Mouse (Mus musculus): ENCODE data around the gene B3gnt9. TPM values are rescaled to one million over a fixed set of nuclear protein-coding genes. Genes with fewer than 3 reads are reported as not detected.
A peak's percentile ranks its signal among the peaks of the same experiment; 100 is the strongest.
"Not testable (repeated sequence)": the region's sequence is repeated elsewhere in the genome, so short reads cannot be mapped to it uniquely, and the experiment has no call there.

The B3gnt9 gene
- total RNA-seq (2017) = 0.50 TPM in 1 of 2 replicates, not detected in the other

GRCm38 (mm10) chr8:105254966-105255350 is at the start of gene B3gnt9:
TSS of gene B3gnt9 (minus strand) at chr8:105255153.
- peak; percentile 18 to 29; a peak in 1 of 4 replicates for ATAC-seq (replicated peaks in 1 of 2; ENCODE audit: insufficient read depth in 1 of 2, low FRiP score in 2 of 2, low TSS enrichment in 1 of 2, low read depth in 1 of 2, poor library complexity in 2 of 2, severe bottlenecking in 2 of 2)

- no peak for ATAC-seq (replicated peaks in 1 of 2; ENCODE audit: insufficient read depth in 1 of 2, low FRiP score in 2 of 2, low TSS enrichment in 1 of 2, low read depth in 1 of 2, poor library complexity in 2 of 2, severe bottlenecking in 2 of 2)
Observed at GRCm38 (mm10) chr8:105303874-105304273, 48.9 kb upstream of the B3gnt9 start.

- ATAC-seq (replicated peaks in 1 of 2; ENCODE audit: insufficient read depth in 1 of 2, low FRiP score in 2 of 2, low TSS enrichment in 1 of 2, low read depth in 1 of 2, poor library complexity in 2 of 2, severe bottlenecking in 2 of 2) = no peak
Observed at GRCm38 (mm10) chr8:105303396-105303795, 48.4 kb upstream of the B3gnt9 start.

- no peak for ATAC-seq (replicated peaks in 1 of 2; ENCODE audit: insufficient read depth in 1 of 2, low FRiP score in 2 of 2, low TSS enrichment in 1 of 2, low read depth in 1 of 2, poor library complexity in 2 of 2, severe bottlenecking in 2 of 2)
Observed at GRCm38 (mm10) chr8:105299962-105300361, 45.0 kb upstream of the B3gnt9 start.

- ATAC-seq (replicated peaks in 1 of 2; ENCODE audit: insufficient read depth in 1 of 2, low FRiP score in 2 of 2, low TSS enrichment in 1 of 2, low read depth in 1 of 2, poor library complexity in 2 of 2, severe bottlenecking in 2 of 2) = no peak
Observed at GRCm38 (mm10) chr8:105298351-105299252, 43.6 kb upstream of the B3gnt9 start.

- ATAC-seq (replicated peaks in 1 of 2; ENCODE audit: insufficient read depth in 1 of 2, low FRiP score in 2 of 2, low TSS enrichment in 1 of 2, low read depth in 1 of 2, poor library complexity in 2 of 2, severe bottlenecking in 2 of 2) = peak; percentile 83 to 92
Observed at GRCm38 (mm10) chr8:105297511-105298192, 42.7 kb upstream of the B3gnt9 start, which contains the start of gene E2f4. TSS of gene E2f4 (plus strand) at chr8:105297663.

- peak in 1 of 2 experiments; percentile 24; a peak in 1 of 4 replicates for ATAC-seq (replicated peaks in 1 of 2; ENCODE audit: insufficient read depth in 1 of 2, low FRiP score in 2 of 2, low TSS enrichment in 1 of 2, low read depth in 1 of 2, poor library complexity in 2 of 2, severe bottlenecking in 2 of 2)
Observed at GRCm38 (mm10) chr8:105295895-105296573, 41.1 kb upstream of the B3gnt9 start, which contains the start of gene Exoc3l. TSS of gene Exoc3l (minus strand) at chr8:105296101.

GRCm38 (mm10) chr8:105295256-105295655 is 40.3 kb upstream of the B3gnt9 start:
- no peak for ATAC-seq (replicated peaks in 1 of 2; ENCODE audit: insufficient read depth in 1 of 2, low FRiP score in 2 of 2, low TSS enrichment in 1 of 2, low read depth in 1 of 2, poor library complexity in 2 of 2, severe bottlenecking in 2 of 2)

- no peak for ATAC-seq (replicated peaks in 1 of 2; ENCODE audit: insufficient read depth in 1 of 2, low FRiP score in 2 of 2, low TSS enrichment in 1 of 2, low read depth in 1 of 2, poor library complexity in 2 of 2, severe bottlenecking in 2 of 2)
Observed at GRCm38 (mm10) chr8:105294776-105295175, 39.8 kb upstream of the B3gnt9 start.

- no peak for ATAC-seq (replicated peaks in 1 of 2; ENCODE audit: insufficient read depth in 1 of 2, low FRiP score in 2 of 2, low TSS enrichment in 1 of 2, low read depth in 1 of 2, poor library complexity in 2 of 2, severe bottlenecking in 2 of 2)
Observed at GRCm38 (mm10) chr8:105293405-105293804, 38.5 kb upstream of the B3gnt9 start.

- ATAC-seq (replicated peaks in 1 of 2; ENCODE audit: insufficient read depth in 1 of 2, low FRiP score in 2 of 2, low TSS enrichment in 1 of 2, low read depth in 1 of 2, poor library complexity in 2 of 2, severe bottlenecking in 2 of 2) = no peak
Observed at GRCm38 (mm10) chr8:105292471-105292870, 37.5 kb upstream of the B3gnt9 start.

GRCm38 (mm10) chr8:105291802-105292201 is 36.8 kb upstream of the B3gnt9 start:
- ATAC-seq (replicated peaks in 1 of 2; ENCODE audit: insufficient read depth in 1 of 2, low FRiP score in 2 of 2, low TSS enrichment in 1 of 2, low read depth in 1 of 2, poor library complexity in 2 of 2, severe bottlenecking in 2 of 2) = not testable (repeated sequence)

GRCm38 (mm10) chr8:105291364-105291763 is 36.4 kb upstream of the B3gnt9 start:
- ATAC-seq (replicated peaks in 1 of 2; ENCODE audit: insufficient read depth in 1 of 2, low FRiP score in 2 of 2, low TSS enrichment in 1 of 2, low read depth in 1 of 2, poor library complexity in 2 of 2, severe bottlenecking in 2 of 2) = not testable (repeated sequence)

GRCm38 (mm10) chr8:105290554-105291314 is 35.8 kb upstream of the B3gnt9 start:
- ATAC-seq (replicated peaks in 1 of 2; ENCODE audit: insufficient read depth in 1 of 2, low FRiP score in 2 of 2, low TSS enrichment in 1 of 2, low read depth in 1 of 2, poor library complexity in 2 of 2, severe bottlenecking in 2 of 2) = peak; percentile 35 to 49; a peak in 3 of 4 replicates

- no peak for ATAC-seq (replicated peaks in 1 of 2; ENCODE audit: insufficient read depth in 1 of 2, low FRiP score in 2 of 2, low TSS enrichment in 1 of 2, low read depth in 1 of 2, poor library complexity in 2 of 2, severe bottlenecking in 2 of 2)
Observed at GRCm38 (mm10) chr8:105289805-105290460, 35.0 kb upstream of the B3gnt9 start, which contains the start of gene 4931428F04Rik. TSS of gene 4931428F04Rik (minus strand) at chr8:105289864.

GRCm38 (mm10) chr8:105288958-105289732 is 34.2 kb upstream of the B3gnt9 start:
- ATAC-seq (replicated peaks in 1 of 2; ENCODE audit: insufficient read depth in 1 of 2, low FRiP score in 2 of 2, low TSS enrichment in 1 of 2, low read depth in 1 of 2, poor library complexity in 2 of 2, severe bottlenecking in 2 of 2) = peak; percentile 79 to 90
